Mouse (Mus musculus): ENCODE measurements around the gene Kcnab2.

DNA sequence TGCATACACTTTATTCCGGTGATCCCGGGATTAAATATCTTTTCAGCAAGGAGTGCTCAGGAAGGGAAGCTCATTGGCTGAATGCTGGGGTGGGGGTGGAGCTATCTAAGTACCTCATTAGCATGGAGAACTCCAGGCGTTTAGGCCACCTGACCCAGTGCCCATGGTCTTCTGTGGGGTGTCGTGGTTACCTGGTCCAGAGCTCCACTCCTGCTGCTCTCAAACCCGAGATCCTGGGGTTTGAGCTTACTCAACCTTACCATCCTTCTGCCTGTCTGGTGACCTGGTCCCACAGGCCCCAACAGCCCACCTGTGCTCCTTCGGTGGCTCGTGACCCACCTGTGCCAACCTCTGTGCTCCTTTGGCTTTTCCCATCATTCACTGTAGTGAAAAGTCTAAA is 37.2 kb upstream of the Kcnab2 start:
- TF ChIP-seq POLR2A (IDR thresholded peaks at IDR 0.05; ENCODE audit: extremely low read depth, insufficient read depth, low read length) (no peak), CTCF (IDR thresholded peaks at IDR 0.05; ENCODE audit: low read depth, low read length) (no peak)
